Mouse (Mus musculus) MEL (cell line): ENCODE data around the gene Ogg1. TPM values are rescaled to one million over a fixed set of nuclear protein-coding genes. Genes with fewer than 3 reads are reported as not detected.

ENCODE experiments used
- DNase-seq: peaks from one replicate; pipeline ENCODE4 v3.0.0; 2011; ENCODE audit warnings: low read depth, low spot score
- H3K27ac ChIP-seq: 2 replicates; pipeline ENCODE4 v1.5.1; 2012; ENCODE audit warnings: low read depth, mild to moderate bottlenecking, control low read depth, low read length, moderate library complexity; ENCODE audit not compliant: control insufficient read depth
- H3K27me3 ChIP-seq, 2 experiments: fragments of 150-350 bp in 1 of 2; sonication (generic) in 1 of 2; 2 replicates each; pipeline ENCODE4 v1.6.1; 2012; ENCODE audit warnings: low read length in 2 of 2, mild to moderate bottlenecking in 2 of 2, improper control_type of control experiment in 1 of 2, moderate library complexity in 1 of 2; ENCODE audit not compliant: insufficient read depth in 2 of 2, control insufficient read depth in 1 of 2
- H3K36me3 ChIP-seq, 2 experiments: 2 replicates each; pipeline ENCODE4 v1.6.1; 2012 to 2014; ENCODE audit warnings: low read length in 2 of 2, improper control_type of control experiment in 1 of 2, inconsistent platforms in 1 of 2, mild to moderate bottlenecking in 1 of 2; ENCODE audit not compliant: insufficient read depth in 2 of 2, control insufficient read depth in 1 of 2
- H3K4me1 ChIP-seq, 2 experiments: fragments of 150-350 bp in 1 of 2; sonication (generic) in 1 of 2; 2 replicates each; pipeline ENCODE4 v1.6.1; 2012; ENCODE audit warnings: low read length in 2 of 2, improper control_type of control experiment in 1 of 2, mild to moderate bottlenecking in 1 of 2; ENCODE audit not compliant: insufficient read depth in 2 of 2, control insufficient read depth in 1 of 2
- H3K4me3 ChIP-seq, 2 experiments: fragments of 150-350 bp in 1 of 2; sonication (generic) in 1 of 2; 2 replicates each; pipeline ENCODE4 v1.5.1; 2012; ENCODE audit warnings: low read depth in 2 of 2, low read length in 2 of 2, mild to moderate bottlenecking in 2 of 2, moderate library complexity in 2 of 2, control low read depth in 1 of 2, improper control_type of control experiment in 1 of 2; ENCODE audit not compliant: control insufficient read depth in 1 of 2, insufficient read depth in 1 of 2
- H3K79me2 ChIP-seq: 2 replicates; pipeline ENCODE4 v1.6.1; 2012; ENCODE audit warnings: mild to moderate bottlenecking, low read length, moderate library complexity; ENCODE audit not compliant: control insufficient read depth, poor library complexity, insufficient read depth
- H3K9ac ChIP-seq: 2 replicates; pipeline ENCODE4 v1.6.1; 2012; ENCODE audit warnings: low read depth, mild to moderate bottlenecking, control low read depth, low read length, moderate library complexity; ENCODE audit not compliant: control insufficient read depth, poor library complexity, severe bottlenecking
- H3K9me3 ChIP-seq: fragments of 150-350 bp; sonication (generic); replicated peaks from 2 replicates; pipeline ENCODE4 v1.6.1; 2012; ENCODE audit warnings: mild to moderate bottlenecking, low read length, improper control_type of control experiment, moderate library complexity; ENCODE audit not compliant: insufficient read depth
- BHLHE40 ChIP-seq: IDR thresholded peaks from 2 replicates; pipeline ENCODE4 v1.6.1; 2012; ENCODE audit warnings: low read depth, mild to moderate bottlenecking, inconsistent platforms, low read length, improper control_type of control experiment, borderline replicate concordance
- CHD2 ChIP-seq: IDR thresholded peaks from 2 replicates; pipeline ENCODE4 v1.6.1; 2011; ENCODE audit warnings: low read length, improper control_type of control experiment
- CTCF ChIP-seq, 3 experiments: IDR thresholded peaks in 2 of 3; conservative IDR thresholded peaks in 1 of 3; 2 replicates each; pipeline ENCODE4 v1.5.1; 2011 to 2012; ENCODE audit warnings: low read length in 3 of 3, low read depth in 2 of 3, mild to moderate bottlenecking in 2 of 3, improper control_type of control experiment in 1 of 3, inconsistent platforms in 1 of 3, mixed read lengths in 1 of 3, moderate library complexity in 1 of 3; ENCODE audit not compliant: control insufficient read depth in 1 of 3, insufficient read depth in 1 of 3, poor library complexity in 1 of 3, severe bottlenecking in 1 of 3
- EP300 ChIP-seq, 2 experiments: IDR thresholded peaks; 2 replicates each; pipeline ENCODE4 v1.6.1; 2011; ENCODE audit warnings: improper control_type of control experiment in 2 of 2, low read length in 2 of 2, low read depth in 1 of 2, mild to moderate bottlenecking in 1 of 2
- GABPA ChIP-seq: IDR thresholded peaks from 2 replicates; pipeline ENCODE4 v1.6.1; 2012; ENCODE audit warnings: low read depth, mild to moderate bottlenecking, inconsistent platforms, low read length, improper control_type of control experiment, moderate library complexity
- MAFK ChIP-seq: IDR thresholded peaks from 2 replicates; pipeline ENCODE4 v1.6.1; 2011; ENCODE audit warnings: low read depth, mild to moderate bottlenecking, low read length, improper control_type of control experiment, borderline replicate concordance
- MAZ ChIP-seq: IDR thresholded peaks from 2 replicates; pipeline ENCODE4 v1.6.1; 2012; ENCODE audit warnings: low read depth, mild to moderate bottlenecking, inconsistent platforms, low read length, improper control_type of control experiment
- MEF2A ChIP-seq: IDR thresholded peaks from 2 replicates; pipeline ENCODE4 v1.6.1; 2014; ENCODE audit warnings: low read depth, mild to moderate bottlenecking, inconsistent platforms, low read length, improper control_type of control experiment; ENCODE audit not compliant: poor library complexity, insufficient replicate concordance, severe bottlenecking; ENCODE audit errors: extremely low read depth
- MYB ChIP-seq: IDR thresholded peaks from 2 replicates; pipeline ENCODE4 v1.6.1; 2011; ENCODE audit warnings: mild to moderate bottlenecking, low read depth, low read length, improper control_type of control experiment
- NRF1 ChIP-seq: IDR thresholded peaks from 2 replicates; pipeline ENCODE4 v1.6.1; 2014; ENCODE audit warnings: low read depth, mild to moderate bottlenecking, inconsistent platforms, low read length, improper control_type of control experiment, moderate library complexity; ENCODE audit not compliant: poor library complexity, insufficient read depth, severe bottlenecking
- SIN3A ChIP-seq: IDR thresholded peaks from 2 replicates; pipeline ENCODE4 v1.6.1; 2012; ENCODE audit warnings: low read length, improper control_type of control experiment, inconsistent platforms
- TCF12 ChIP-seq: IDR thresholded peaks from 2 replicates; pipeline ENCODE4 v1.6.1; 2014; ENCODE audit warnings: low read depth, mild to moderate bottlenecking, inconsistent platforms, low read length, improper control_type of control experiment, moderate library complexity
- UBTF ChIP-seq: IDR thresholded peaks from 2 replicates; pipeline ENCODE4 v1.6.1; 2012; ENCODE audit warnings: low read depth, mild to moderate bottlenecking, inconsistent platforms, low read length, improper control_type of control experiment, moderate library complexity, borderline replicate concordance; ENCODE audit not compliant: insufficient read depth
- USF2 ChIP-seq, 2 experiments: IDR thresholded peaks; 2 replicates each; pipeline ENCODE4 v1.6.1; 2011 to 2012; ENCODE audit warnings: improper control_type of control experiment in 2 of 2, low read length in 2 of 2, borderline replicate concordance in 1 of 2, inconsistent platforms in 1 of 2, low read depth in 1 of 2, mild to moderate bottlenecking in 1 of 2; ENCODE audit not compliant: insufficient read depth in 1 of 2
- ZMIZ1 ChIP-seq: IDR thresholded peaks from 2 replicates; pipeline ENCODE4 v1.6.1; 2012; ENCODE audit warnings: low read depth, mild to moderate bottlenecking, inconsistent platforms, low read length, improper control_type of control experiment, moderate library complexity
- ZNF384 ChIP-seq: IDR thresholded peaks from 2 replicates; pipeline ENCODE4 v1.6.1; 2012; ENCODE audit warnings: low read depth, mild to moderate bottlenecking, inconsistent platforms, low read length, improper control_type of control experiment
- polyA plus RNA-seq, 2 experiments: library from polyadenylated mRNA; stranded (reverse) in 1 of 2; unstranded in 1 of 2; fragments of >175 nt in 1 of 2; fragments of >200 nt in 1 of 2; gene quantifications; 2 replicates each; pipeline versions ENCODE4 v1.2.1 to v1.2.4; 2012; ENCODE audit warnings: low replicate concordance in 2 of 2, low read depth in 1 of 2; ENCODE audit not compliant: insufficient read length in 2 of 2, insufficient read depth in 1 of 2, missing spikeins in 1 of 2
- total RNA-seq: library from RNA; depleted of rRNA; stranded (reverse); fragments of 300-350 nt; gene quantifications from 2 replicates; pipeline ENCODE4 v1.2.3, GENCODE M21; 2012

The Ogg1 gene
- total and polyA plus RNA-seq, 3 experiments, result 8.7 to 20.0 TPM; not detected in 1

- Histone ChIP-seq H3K27me3 (no peaks in the 10 kb centered on the region), H3K27ac (no peak overlapping the region), H3K4me3 (no peak overlapping the region), H3K4me1 (peaks cover 12 to 27% of the 10 kb centered on the region in 2 experiments), H3K36me3 (peaks cover 0 to 24% of the 10 kb centered on the region in 2 experiments; a peak in 2 of 4 replicates)
- DNase-seq, result no peak
- TF ChIP-seq GABPA (no peak), EP300 (IDR thresholded peaks at IDR 0.05; ENCODE audit: low read depth in 1 of 2, low read length in 2 of 2) (no peak), ZMIZ1 (no peak), MAZ (no peak), MYB (no peak), MAFK (no peak), CTCF (IDR thresholded peaks at IDR 0.05 in 2 of 3, conservative IDR thresholded peaks at IDR 0.05 in 1 of 3; ENCODE audit: control insufficient read depth in 1 of 3, insufficient read depth in 1 of 3, low read depth in 2 of 3, low read length in 3 of 3, poor library complexity in 1 of 3, severe bottlenecking in 1 of 3) (no peak), SIN3A (no peak), NRF1 (no peak), TCF12 (no peak), USF2 (IDR thresholded peaks at IDR 0.05; ENCODE audit: borderline replicate concordance in 1 of 2, insufficient read depth in 1 of 2, low read depth in 1 of 2, low read length in 2 of 2) (no peak)
- TF ChIP-seq, all 39 proteins: peak for 0
- no peak overlapping the region for H3K9ac ChIP-seq
- H3K79me2 ChIP-seq, result no peaks in the 10 kb centered on the region
- H3K9me3 ChIP-seq, result no peaks in the 10 kb centered on the region
Measured at GRCm38 (mm10) chr6:113282969-113283368, 43.8 kb upstream of the Ogg1 start.

DNA sequence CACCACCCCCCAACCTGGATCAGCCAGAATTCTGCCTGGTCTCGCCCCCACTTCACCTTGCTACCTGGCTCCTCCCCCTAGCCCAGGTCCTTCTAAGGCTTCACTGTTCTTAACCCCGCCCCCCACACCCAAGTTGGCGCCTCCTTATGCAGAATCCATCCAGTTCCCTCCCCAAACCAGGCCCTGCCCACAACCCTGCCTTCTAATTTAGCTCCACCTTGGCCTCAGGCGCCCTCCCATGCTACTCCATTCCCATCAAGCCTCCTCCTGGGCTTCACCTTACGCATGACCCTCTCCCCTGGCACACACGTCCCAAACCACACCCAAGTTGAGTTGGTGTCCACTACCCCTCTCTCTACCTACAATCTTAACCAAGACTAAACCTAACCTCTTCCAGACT is 43.3 kb upstream of the Ogg1 start:
- H3K27ac ChIP-seq, result no peak overlapping the region
- peaks cover 12 to 27% of the 10 kb centered on the region in 2 experiments for H3K4me1 ChIP-seq
- TF ChIP-seq MEF2A, result no peak
- TF ChIP-seq UBTF, result no peak
- TF ChIP-seq ZNF384, result no peak
- no peak for TF ChIP-seq CHD2
- TF ChIP-seq ZMIZ1, result no peak
- TF ChIP-seq BHLHE40, result no peak
- no peak for TF ChIP-seq CTCF (IDR thresholded peaks at IDR 0.05 in 2 of 3, conservative IDR thresholded peaks at IDR 0.05 in 1 of 3; ENCODE audit: control insufficient read depth in 1 of 3, insufficient read depth in 1 of 3, low read depth in 2 of 3, low read length in 3 of 3, poor library complexity in 1 of 3, severe bottlenecking in 1 of 3)
- H3K79me2 ChIP-seq, result no peaks in the 10 kb centered on the region
- no peak overlapping the region for H3K9ac ChIP-seq
- H3K4me3 ChIP-seq, result no peak overlapping the region
- DNase-seq, result no peak
- no peaks in the 10 kb centered on the region for H3K27me3 ChIP-seq
- H3K36me3 ChIP-seq, result peaks cover 0 to 24% of the 10 kb centered on the region in 2 experiments; a peak in 2 of 4 replicates
- no peaks in the 10 kb centered on the region for H3K9me3 ChIP-seq
